Mouse (Mus musculus): Measurements from ENCODE around the gene Gls.

GRCm38 (mm10) chr1:52118860-52119591, 114.0 kb downstream of the Gls start, which contains the start of gene Stat1:
- no peak for TF ChIP-seq CTCF (IDR thresholded peaks at IDR 0.05; ENCODE audit: low read depth, low read length)
- no peak for TF ChIP-seq GATA1 (IDR thresholded peaks at IDR 0.05; ENCODE audit: borderline replicate concordance, low read length)

Data from G1E (cell line).